Mouse (Mus musculus) C3H10T1/2 (cell line): Measurements from ENCODE around the gene Adap2. TPM values are rescaled to one million over a fixed set of nuclear protein-coding genes. Genes with fewer than 3 reads are reported as not detected.

ENCODE experiments used
- polyA plus RNA-seq, 2 experiments: library from polyadenylated mRNA; unstranded; fragments of >200 nt; fragmentation: generic; extraction: Trizol; gene quantifications; one replicate each; pipeline ENCODE4 v1.2.1; 2012; ENCODE audit warnings: missing spikeins in 2 of 2

The Adap2 gene
- not detected for polyA plus RNA-seq

GRCm38 (mm10) chr11:80153857-80154495, at the start of gene Adap2:
TSS of gene Adap2 (plus strand) at chr11:80154105.

GRCm38 (mm10) chr11:80141825-80142521, 11.9 kb upstream of the Adap2 start, which contains the start of gene Tefm:
TSS of gene Tefm (minus strand) at chr11:80142175.

GRCm38 (mm10) chr11:80183705-80184255, 29.9 kb downstream of the Adap2 start, which contains the start of gene Rnf135:
TSS of gene Rnf135 (plus strand) at chr11:80183851.

GRCm38 (mm10) chr11:80208860-80209800, 55.2 kb downstream of the Adap2 start, which contains the start of gene Rhot1:
TSS of gene Rhot1 (plus strand) at chr11:80209019.

Other genes starting within 250 kb of the Adap2 start
- gene Utp6, start 191.7 kb upstream of the Adap2 start, polyA plus RNA-seq: 10 to 100 TPM in 1 of 2 experiments, 1 to 10 TPM in 1; 4.9 to 18.8 TPM
- gene Suz12, start 161.0 kb upstream of the Adap2 start, polyA plus RNA-seq: 1 to 10 TPM in 1 of 2 experiments, under 1 TPM in 1; 0.63 to 3.8 TPM
- gene Crlf3, start 73.1 kb upstream of the Adap2 start, polyA plus RNA-seq: 10 to 100 TPM in 1 of 2 experiments, 1 to 10 TPM in 1; 4.0 to 14.5 TPM
- under 1 TPM; 0.20 to 0.52 TPM for gene Atad5, start 64.7 kb upstream of the Adap2 start, polyA plus RNA-seq
- 1 to 10 TPM; 1.2 to 9.9 TPM for gene Tefm, start 11.9 kb upstream of the Adap2 start, polyA plus RNA-seq
- gene Rnf135, start 29.7 kb downstream of the Adap2 start, polyA plus RNA-seq: 10 to 100 TPM in 1 of 2 experiments, 1 to 10 TPM in 1; 4.9 to 19.1 TPM
- gene Rhot1, start 54.9 kb downstream of the Adap2 start, polyA plus RNA-seq: 10 to 100 TPM in 1 of 2 experiments, 1 to 10 TPM in 1; 2.0 to 17.1 TPM
- 1 to 10 TPM in 1 of 2 experiments, under 1 TPM in 1; 0.27 to 4.2 TPM for gene Rhbdl3, start 146.8 kb downstream of the Adap2 start, polyA plus RNA-seq
- 1 to 10 TPM; 2.0 to 6.2 TPM for gene 5730455P16Rik, start 223.9 kb downstream of the Adap2 start, polyA plus RNA-seq
- 10 to 100 TPM in 1 of 2 experiments, 1 to 10 TPM in 1; 9.8 to 71.3 TPM for gene Zfp207, start 229.2 kb downstream of the Adap2 start, polyA plus RNA-seq